Mouse (Mus musculus) neural tube, embryonic 11.5 days (tissue): ENCODE measurements around the gene Plcz1. TPM values are rescaled to one million over a fixed set of nuclear protein-coding genes. Genes with fewer than 3 reads are reported as not detected.
A peak's percentile ranks its signal among the peaks of the same experiment; 100 is the strongest.

ENCODE experiments used
- ATAC-seq: fragments of 200-750 bp; cut with Nextera tagmentation; 2 replicates; pipeline ENCODE4 v1.8.0; 2017; ENCODE audit warnings: moderate number of reproducible peaks, mild to moderate bottlenecking, moderate TSS enrichment, moderate library complexity; ENCODE audit not compliant: insufficient read depth, low FRiP score, low TSS enrichment
- DNase-seq: peaks from one replicate; pipeline ENCODE4 v3.0.0-alpha.2; 2015; ENCODE audit warnings: low spot score
- H3K27ac ChIP-seq: fragments of 300-500 bp; sonication (generic); 2 replicates; pipeline ENCODE4 v1.5.1; 2014; ENCODE audit warnings: low read depth, mild to moderate bottlenecking, low read length
- H3K27me3 ChIP-seq: fragments of 300-500 bp; sonication (generic); 2 replicates; pipeline ENCODE4 v1.6.1; 2014; ENCODE audit warnings: mild to moderate bottlenecking, low read length, mixed read lengths; ENCODE audit not compliant: control insufficient read depth, insufficient read depth
- H3K36me3 ChIP-seq: fragments of 300-500 bp; sonication (generic); 2 replicates; pipeline ENCODE4 v1.6.1; 2014; ENCODE audit warnings: mild to moderate bottlenecking, low read length, moderate library complexity, mixed read lengths; ENCODE audit not compliant: control insufficient read depth, insufficient read depth
- H3K4me1 ChIP-seq: fragments of 300-500 bp; sonication (generic); 2 replicates; pipeline ENCODE4 v1.6.1; 2014; ENCODE audit warnings: low read length, mixed read lengths; ENCODE audit not compliant: control insufficient read depth, insufficient read depth
- H3K4me2 ChIP-seq: fragments of 300-500 bp; sonication (generic); 2 replicates; pipeline ENCODE4 v1.6.1; 2014; ENCODE audit warnings: low read depth, mild to moderate bottlenecking, moderate library complexity
- H3K4me3 ChIP-seq: fragments of 300-500 bp; sonication (generic); 2 replicates; pipeline ENCODE4 v1.5.1; 2014; ENCODE audit warnings: low read depth, low read length
- H3K9ac ChIP-seq: fragments of 300-500 bp; sonication (generic); 2 replicates; pipeline ENCODE4 v1.6.1; 2014; ENCODE audit warnings: mild to moderate bottlenecking, low read length
- H3K9me3 ChIP-seq: fragments of 300-500 bp; sonication (generic); 2 replicates; pipeline ENCODE4 v1.6.1; 2016; ENCODE audit warnings: low read length; ENCODE audit not compliant: control insufficient read depth
- WGBS: fragments of 180-500 bp; shearing (Covaris S2); extraction: QIAGEN DNeasy Blood & Tissue Kit; methylation state at CpG from one replicate; pipeline ENCODE4 v1.1.7; 2014; 5-methylcytosine and 5-hydroxymethylcytosine counted together
- polyA plus RNA-seq: library from polyadenylated mRNA; unstranded; fragments of >200 nt; fragmentation: Nextera tagmentation; extraction: Ambion mirVana; gene quantifications from 2 replicates; pipeline ENCODE4 v1.2.1, GENCODE M21; 2014

Gene Plcz1
- polyA plus RNA-seq, 1 experiment from 2014 or later = not detected

DNA sequence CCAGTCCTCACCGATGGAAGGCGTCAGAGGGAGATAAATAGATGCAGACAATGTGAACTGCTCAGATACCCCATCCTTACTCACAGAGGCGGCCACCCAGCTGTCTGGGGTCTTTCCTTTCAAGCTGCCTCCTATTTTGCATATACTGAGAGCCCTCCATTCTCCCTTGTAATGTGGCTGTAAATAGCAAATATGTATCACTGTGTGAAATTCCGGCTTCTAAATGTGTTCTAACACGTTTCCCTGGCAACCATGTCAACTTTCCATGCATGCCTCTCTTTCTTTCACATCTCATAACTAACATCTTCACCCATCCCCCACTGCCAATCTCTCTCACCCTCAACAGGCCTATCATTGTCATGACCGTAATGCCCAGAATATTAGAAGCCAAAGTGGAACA lies 74.6 kb downstream of the Plcz1 start:
- H3K4me3 ChIP-seq = no peak overlapping the region
- H3K27me3 ChIP-seq = no peaks in the 10 kb centered on the region
- no peak overlapping the region for H3K9ac ChIP-seq
- 46% methylated on average over 6 of the region's 6 CpGs for WGBS
- DNase-seq (no peak), ATAC-seq (no peak)
- no peaks in the 10 kb centered on the region for H3K36me3 ChIP-seq
- no peaks in the 10 kb centered on the region for H3K4me1 ChIP-seq
- no peak overlapping the region for H3K4me2 ChIP-seq
- H3K9me3 ChIP-seq = no peaks in the 10 kb centered on the region
- no peak overlapping the region for H3K27ac ChIP-seq

DNA sequence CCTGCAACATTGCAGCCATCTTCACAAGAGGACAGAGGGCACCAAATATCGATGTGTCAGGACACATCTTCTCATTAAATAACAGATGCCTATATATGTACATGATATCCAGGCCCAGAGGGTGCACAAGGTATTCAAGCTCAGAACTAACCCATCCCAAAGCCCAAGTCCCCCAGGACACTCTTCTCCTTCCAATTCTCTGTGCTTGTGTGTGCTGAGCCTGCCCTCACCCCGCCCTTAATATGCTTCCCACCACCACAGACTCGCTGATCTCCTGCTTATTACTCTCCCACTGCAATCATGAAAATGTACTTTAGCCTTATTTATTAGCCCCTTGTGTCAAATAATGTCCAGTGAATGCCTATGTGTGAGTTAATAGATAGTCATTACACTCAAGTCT lies 76.4 kb downstream of the Plcz1 start:
- DNase-seq (peak; percentile 14), ATAC-seq (no peak)
- H3K27me3 ChIP-seq = no peaks in the 10 kb centered on the region
- no peak overlapping the region for H3K4me3 ChIP-seq
- no peak overlapping the region for H3K27ac ChIP-seq
- no peaks in the 10 kb centered on the region for H3K4me1 ChIP-seq
- no peak overlapping the region for H3K9ac ChIP-seq
- no peaks in the 10 kb centered on the region for H3K9me3 ChIP-seq
- no peak overlapping the region for H3K4me2 ChIP-seq
- 75% methylated on average over 3 of the region's 3 CpGs for WGBS
- H3K36me3 ChIP-seq = no peaks in the 10 kb centered on the region

DNA sequence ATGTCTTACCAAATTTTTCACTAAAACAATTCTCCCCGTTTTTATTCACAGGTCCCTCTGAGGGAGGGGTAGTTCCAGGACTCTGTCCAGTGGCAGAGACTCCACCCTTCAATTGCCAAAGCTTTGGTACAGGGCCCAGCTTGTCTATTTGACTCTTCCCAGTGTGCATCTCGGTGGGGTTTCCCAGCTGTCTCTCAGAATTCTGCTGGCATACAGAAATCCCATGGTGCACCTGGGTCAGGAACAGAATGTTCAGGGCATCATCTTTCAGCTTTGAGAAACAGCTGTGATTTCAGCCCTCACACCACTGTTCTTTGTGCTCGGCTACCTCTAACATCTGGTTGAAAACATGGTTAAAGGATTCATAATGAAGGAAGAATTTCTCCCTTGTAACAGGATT lies 77.5 kb downstream of the Plcz1 start:
- H3K4me2 ChIP-seq = no peak overlapping the region
- no peaks in the 10 kb centered on the region for H3K4me1 ChIP-seq
- H3K4me3 ChIP-seq = no peak overlapping the region

DNA sequence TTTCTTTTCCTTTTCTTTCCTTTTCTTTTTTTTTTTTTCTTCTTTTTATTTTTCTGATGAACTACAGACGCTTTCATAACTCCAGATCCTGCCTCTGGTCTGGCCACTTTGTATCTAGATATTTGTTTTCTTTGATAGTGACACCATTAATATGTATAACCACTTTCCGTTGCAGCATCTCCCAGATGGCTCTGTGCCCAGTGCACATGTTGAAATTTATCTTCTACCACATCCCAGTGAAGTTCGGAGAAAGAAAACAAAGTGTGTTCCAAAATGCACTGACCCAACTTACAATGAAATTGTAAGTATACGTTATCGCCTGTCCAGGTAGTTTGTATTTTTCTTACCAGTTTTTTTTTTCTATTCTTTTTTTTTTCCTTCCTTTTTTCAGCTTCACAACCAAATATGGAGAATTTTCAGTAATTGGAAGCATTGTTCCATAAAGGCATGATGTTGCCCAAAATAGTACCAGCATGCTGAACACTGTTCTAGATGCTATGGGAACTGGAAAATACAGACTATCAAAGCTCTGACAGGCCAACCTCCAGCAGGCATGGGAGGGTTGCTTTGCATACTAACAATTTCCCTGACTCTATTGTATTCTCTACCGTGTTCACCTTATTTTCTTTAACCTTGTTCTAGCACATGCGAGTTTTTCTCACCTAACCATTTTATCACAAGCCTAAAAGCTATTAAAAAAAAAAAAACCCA lies 83.6 kb downstream of the Plcz1 start:
- 72% methylated on average over 7 of the region's 7 CpGs for WGBS
- no peak for ATAC-seq
- H3K27ac ChIP-seq = no peak overlapping the region

More for the DNA sequence above, 77.5 kb downstream of the Plcz1 start:
- no peak overlapping the region for H3K27ac ChIP-seq
- H3K9ac ChIP-seq = no peak overlapping the region
- H3K36me3 ChIP-seq = no peaks in the 10 kb centered on the region
- H3K9me3 ChIP-seq = no peaks in the 10 kb centered on the region
- WGBS = 69% methylated on average over 3 of the region's 3 CpGs
- ATAC-seq (no peak), DNase-seq (no peak)
- no peaks in the 10 kb centered on the region for H3K27me3 ChIP-seq

DNA sequence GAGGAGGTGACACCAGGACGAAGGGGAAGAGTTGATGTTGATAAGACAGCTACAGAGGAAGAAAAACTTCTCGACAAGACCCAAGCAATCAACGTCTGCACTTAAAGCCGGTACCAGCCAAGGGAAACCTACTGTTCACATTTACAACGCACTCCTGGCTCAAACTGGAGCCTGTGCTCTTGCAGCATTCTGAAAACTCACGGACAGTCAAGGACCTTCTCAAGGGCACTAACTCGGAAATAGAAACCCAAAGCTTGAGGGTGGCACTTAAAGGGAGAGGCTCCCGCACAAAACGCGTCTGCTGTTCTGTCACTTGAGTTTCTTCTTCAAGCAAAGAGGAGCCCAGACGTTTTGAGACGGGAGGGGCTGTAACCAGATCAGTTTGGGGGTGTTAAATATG lies 87.7 kb downstream of the Plcz1 start:
- Histone ChIP-seq H3K4me3 (no peak overlapping the region), H3K27me3 (no peaks in the 10 kb centered on the region), H3K4me1 (no peaks in the 10 kb centered on the region), H3K4me2 (no peak overlapping the region), H3K27ac (no peak overlapping the region), H3K36me3 (no peaks in the 10 kb centered on the region), H3K9ac (no peak overlapping the region), H3K9me3 (no peaks in the 10 kb centered on the region)
- DNase-seq (no peak), ATAC-seq (no peak)
- 87% methylated on average over 12 of the region's 12 CpGs for WGBS

More for the DNA sequence above, 83.6 kb downstream of the Plcz1 start:
- Histone ChIP-seq H3K9me3 (no peaks in the 10 kb centered on the region), H3K4me2 (no peak overlapping the region), H3K36me3 (no peaks in the 10 kb centered on the region), H3K4me3 (no peak overlapping the region), H3K4me1 (no peaks in the 10 kb centered on the region), H3K9ac (no peak overlapping the region), H3K27me3 (no peaks in the 10 kb centered on the region)
- no peak for DNase-seq

DNA sequence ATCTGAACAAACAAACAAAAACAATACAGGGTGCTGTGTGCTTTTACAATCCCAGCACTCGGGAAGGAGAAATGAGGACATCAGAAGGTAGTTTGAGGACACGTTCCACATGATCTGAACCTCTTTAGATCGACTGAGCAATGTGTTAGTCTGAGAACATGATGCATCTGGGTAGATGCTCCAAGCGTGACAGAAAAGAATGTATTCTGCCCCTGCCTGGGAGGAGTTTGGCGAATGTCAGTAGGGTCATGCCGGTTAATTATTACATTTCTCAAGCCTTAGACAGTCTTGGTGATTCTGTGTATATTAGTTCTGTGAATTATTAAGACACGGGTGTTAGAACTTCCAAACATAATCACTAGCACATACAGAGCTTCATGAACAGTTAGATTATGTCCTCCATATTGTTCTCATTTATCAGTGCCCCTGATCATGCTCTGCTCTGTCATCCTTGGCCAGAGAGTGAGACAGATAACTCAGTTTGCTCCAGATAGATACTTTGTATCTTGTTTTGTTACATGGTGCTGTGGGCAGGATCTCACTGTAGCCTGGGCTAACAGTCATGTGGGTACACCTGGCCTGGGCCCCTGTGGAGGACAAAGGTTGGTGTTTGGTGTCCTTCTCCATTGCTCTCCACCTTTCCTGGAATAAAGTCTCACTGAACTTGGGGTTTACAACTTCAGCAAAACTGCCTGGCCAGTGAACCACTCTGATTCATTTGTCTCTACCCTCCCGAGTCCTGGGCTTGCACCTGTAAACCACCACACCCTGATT lies 94.0 kb downstream of the Plcz1 start:
- ATAC-seq (no peak), DNase-seq (no peak)
- no peaks in the 10 kb centered on the region for H3K36me3 ChIP-seq
- no peak overlapping the region for H3K27ac ChIP-seq
- H3K9ac ChIP-seq = no peak overlapping the region
- no peak overlapping the region for H3K4me3 ChIP-seq
- no peak overlapping the region for H3K4me2 ChIP-seq
- WGBS = 83% methylated on average over 8 of the region's 8 CpGs
- H3K4me1 ChIP-seq = no peaks in the 10 kb centered on the region
- no peaks in the 10 kb centered on the region for H3K27me3 ChIP-seq
- H3K9me3 ChIP-seq = no peaks in the 10 kb centered on the region

Other genes starting within 250 kb of the Plcz1 start
- gene Capza3, start 205 bp downstream of the Plcz1 start, polyA plus RNA-seq = not detected in 2 replicates